Mouse (Mus musculus) cortical plate, adult 2 months (tissue): ENCODE data around the gene Clint1.

Experiments
- CTCF ChIP-seq: fragments of 200-500 bp; IDR thresholded peaks from 2 replicates; pipeline ENCODE4 v1.5.1; 2011; ENCODE audit warnings: mild to moderate bottlenecking, control low read depth, low read length; ENCODE audit not compliant: insufficient read depth; ENCODE audit errors: extremely low read depth
- POLR2A ChIP-seq: fragments of 200-500 bp; IDR thresholded peaks from 2 replicates; pipeline ENCODE4 v1.6.1; 2011; ENCODE audit warnings: mild to moderate bottlenecking, low read length, control low read depth; ENCODE audit not compliant: insufficient read depth; ENCODE audit errors: extremely low read depth

- TF ChIP-seq CTCF (no peak), POLR2A (no peak)
These were observed 41.0 kb upstream of the Clint1 start for GRCm38 (mm10) chr11:45810805-45811204.
